Mouse (Mus musculus) MEL (cell line): Measurements from ENCODE around the gene Ankrd34c. TPM values are rescaled to one million over a fixed set of nuclear protein-coding genes. Genes with fewer than 3 reads are reported as not detected.

ENCODE experiments used
- DNase-seq: peaks from one replicate; pipeline ENCODE4 v3.0.0; 2011; ENCODE audit warnings: low read depth, low spot score
- H3K27ac ChIP-seq: 2 replicates; pipeline ENCODE4 v1.5.1; 2012; ENCODE audit warnings: low read depth, mild to moderate bottlenecking, control low read depth, low read length, moderate library complexity; ENCODE audit not compliant: control insufficient read depth
- H3K27me3 ChIP-seq, 2 experiments: fragments of 150-350 bp in 1 of 2; sonication (generic) in 1 of 2; 2 replicates each; pipeline ENCODE4 v1.6.1; 2012; ENCODE audit warnings: low read length in 2 of 2, mild to moderate bottlenecking in 2 of 2, improper control_type of control experiment in 1 of 2, moderate library complexity in 1 of 2; ENCODE audit not compliant: insufficient read depth in 2 of 2, control insufficient read depth in 1 of 2
- H3K36me3 ChIP-seq, 2 experiments: 2 replicates each; pipeline ENCODE4 v1.6.1; 2012 to 2014; ENCODE audit warnings: low read length in 2 of 2, improper control_type of control experiment in 1 of 2, inconsistent platforms in 1 of 2, mild to moderate bottlenecking in 1 of 2; ENCODE audit not compliant: insufficient read depth in 2 of 2, control insufficient read depth in 1 of 2
- H3K4me1 ChIP-seq, 2 experiments: fragments of 150-350 bp in 1 of 2; sonication (generic) in 1 of 2; 2 replicates each; pipeline ENCODE4 v1.6.1; 2012; ENCODE audit warnings: low read length in 2 of 2, improper control_type of control experiment in 1 of 2, mild to moderate bottlenecking in 1 of 2; ENCODE audit not compliant: insufficient read depth in 2 of 2, control insufficient read depth in 1 of 2
- H3K4me3 ChIP-seq, 2 experiments: fragments of 150-350 bp in 1 of 2; sonication (generic) in 1 of 2; 2 replicates each; pipeline ENCODE4 v1.5.1; 2012; ENCODE audit warnings: low read depth in 2 of 2, low read length in 2 of 2, mild to moderate bottlenecking in 2 of 2, moderate library complexity in 2 of 2, control low read depth in 1 of 2, improper control_type of control experiment in 1 of 2; ENCODE audit not compliant: control insufficient read depth in 1 of 2, insufficient read depth in 1 of 2
- H3K79me2 ChIP-seq: 2 replicates; pipeline ENCODE4 v1.6.1; 2012; ENCODE audit warnings: mild to moderate bottlenecking, low read length, moderate library complexity; ENCODE audit not compliant: control insufficient read depth, poor library complexity, insufficient read depth
- H3K9ac ChIP-seq: 2 replicates; pipeline ENCODE4 v1.6.1; 2012; ENCODE audit warnings: low read depth, mild to moderate bottlenecking, control low read depth, low read length, moderate library complexity; ENCODE audit not compliant: control insufficient read depth, poor library complexity, severe bottlenecking
- H3K9me3 ChIP-seq: fragments of 150-350 bp; sonication (generic); replicated peaks from 2 replicates; pipeline ENCODE4 v1.6.1; 2012; ENCODE audit warnings: mild to moderate bottlenecking, low read length, improper control_type of control experiment, moderate library complexity; ENCODE audit not compliant: insufficient read depth
- BHLHE40 ChIP-seq: IDR thresholded peaks from 2 replicates; pipeline ENCODE4 v1.6.1; 2012; ENCODE audit warnings: low read depth, mild to moderate bottlenecking, inconsistent platforms, low read length, improper control_type of control experiment, borderline replicate concordance
- CHD1 ChIP-seq: IDR thresholded peaks from 2 replicates; pipeline ENCODE4 v1.6.1; 2012; ENCODE audit warnings: low read depth, mild to moderate bottlenecking, inconsistent platforms, low read length, improper control_type of control experiment
- CHD2 ChIP-seq: IDR thresholded peaks from 2 replicates; pipeline ENCODE4 v1.6.1; 2011; ENCODE audit warnings: low read length, improper control_type of control experiment
- CTCF ChIP-seq, 3 experiments: IDR thresholded peaks in 2 of 3; conservative IDR thresholded peaks in 1 of 3; 2 replicates each; pipeline ENCODE4 v1.5.1; 2011 to 2012; ENCODE audit warnings: low read length in 3 of 3, low read depth in 2 of 3, mild to moderate bottlenecking in 2 of 3, improper control_type of control experiment in 1 of 3, inconsistent platforms in 1 of 3, mixed read lengths in 1 of 3, moderate library complexity in 1 of 3; ENCODE audit not compliant: control insufficient read depth in 1 of 3, insufficient read depth in 1 of 3, poor library complexity in 1 of 3, severe bottlenecking in 1 of 3
- E2F4 ChIP-seq: IDR thresholded peaks from 2 replicates; pipeline ENCODE4 v1.6.1; 2011; ENCODE audit warnings: low read depth, low read length, improper control_type of control experiment, borderline replicate concordance
- EP300 ChIP-seq, 2 experiments: IDR thresholded peaks; 2 replicates each; pipeline ENCODE4 v1.6.1; 2011; ENCODE audit warnings: improper control_type of control experiment in 2 of 2, low read length in 2 of 2, low read depth in 1 of 2, mild to moderate bottlenecking in 1 of 2
- GABPA ChIP-seq: IDR thresholded peaks from 2 replicates; pipeline ENCODE4 v1.6.1; 2012; ENCODE audit warnings: low read depth, mild to moderate bottlenecking, inconsistent platforms, low read length, improper control_type of control experiment, moderate library complexity
- GATA1 ChIP-seq: IDR thresholded peaks from 2 replicates; pipeline ENCODE4 v1.6.1; 2011; ENCODE audit warnings: low read depth, low read length, improper control_type of control experiment
- JUND ChIP-seq: IDR thresholded peaks from 2 replicates; pipeline ENCODE4 v1.6.1; 2011; ENCODE audit warnings: low read depth, mild to moderate bottlenecking, improper control_type of control experiment, low read length
- KAT2A ChIP-seq: conservative IDR thresholded peaks from 2 replicates; pipeline ENCODE4 v1.6.1; 2012; ENCODE audit warnings: low read depth, low read length, improper control_type of control experiment, inconsistent platforms
- MAFK ChIP-seq: IDR thresholded peaks from 2 replicates; pipeline ENCODE4 v1.6.1; 2011; ENCODE audit warnings: low read depth, mild to moderate bottlenecking, low read length, improper control_type of control experiment, borderline replicate concordance
- MAX ChIP-seq: IDR thresholded peaks from 2 replicates; pipeline ENCODE4 v1.6.1; 2011; ENCODE audit warnings: low read length, improper control_type of control experiment
- MAZ ChIP-seq: IDR thresholded peaks from 2 replicates; pipeline ENCODE4 v1.6.1; 2012; ENCODE audit warnings: low read depth, mild to moderate bottlenecking, inconsistent platforms, low read length, improper control_type of control experiment
- MXI1 ChIP-seq: IDR thresholded peaks from 2 replicates; pipeline ENCODE4 v1.6.1; 2011; ENCODE audit warnings: mild to moderate bottlenecking, low read depth, low read length, improper control_type of control experiment
- MYB ChIP-seq: IDR thresholded peaks from 2 replicates; pipeline ENCODE4 v1.6.1; 2011; ENCODE audit warnings: mild to moderate bottlenecking, low read depth, low read length, improper control_type of control experiment
- NELFE ChIP-seq: IDR thresholded peaks from 2 replicates; pipeline ENCODE4 v1.6.1; 2011; ENCODE audit warnings: low read depth, low read length, improper control_type of control experiment
- POLR2A ChIP-seq, 2 experiments: IDR thresholded peaks; 2 replicates each; pipeline ENCODE4 v1.6.1; 2011 to 2012; ENCODE audit warnings: low read length in 2 of 2, mild to moderate bottlenecking in 2 of 2, control low read depth in 1 of 2, improper control_type of control experiment in 1 of 2, low read depth in 1 of 2, moderate library complexity in 1 of 2; ENCODE audit not compliant: control insufficient read depth in 1 of 2, insufficient read depth in 1 of 2, poor library complexity in 1 of 2
- RAD21 ChIP-seq: IDR thresholded peaks from 2 replicates; pipeline ENCODE4 v1.6.1; 2011; ENCODE audit warnings: mild to moderate bottlenecking, low read depth, low read length, improper control_type of control experiment
- SIN3A ChIP-seq: IDR thresholded peaks from 2 replicates; pipeline ENCODE4 v1.6.1; 2012; ENCODE audit warnings: low read length, improper control_type of control experiment, inconsistent platforms
- SMC3 ChIP-seq: IDR thresholded peaks from 2 replicates; pipeline ENCODE4 v1.6.1; 2011; ENCODE audit warnings: low read depth, low read length, improper control_type of control experiment
- TAL1 ChIP-seq: IDR thresholded peaks from 2 replicates; pipeline ENCODE4 v1.6.1; 2012; ENCODE audit warnings: mild to moderate bottlenecking, inconsistent platforms, low read length, moderate library complexity, mixed read lengths
- TCF12 ChIP-seq: IDR thresholded peaks from 2 replicates; pipeline ENCODE4 v1.6.1; 2014; ENCODE audit warnings: low read depth, mild to moderate bottlenecking, inconsistent platforms, low read length, improper control_type of control experiment, moderate library complexity
- ZC3H11A ChIP-seq: IDR thresholded peaks from 2 replicates; pipeline ENCODE4 v1.6.1; 2012; ENCODE audit warnings: low read depth, mild to moderate bottlenecking, inconsistent platforms, low read length, improper control_type of control experiment
- polyA plus RNA-seq, 2 experiments: library from polyadenylated mRNA; stranded (reverse) in 1 of 2; unstranded in 1 of 2; fragments of >175 nt in 1 of 2; fragments of >200 nt in 1 of 2; gene quantifications; 2 replicates each; pipeline versions ENCODE4 v1.2.1 to v1.2.4; 2012; ENCODE audit warnings: low replicate concordance in 2 of 2, low read depth in 1 of 2; ENCODE audit not compliant: insufficient read length in 2 of 2, insufficient read depth in 1 of 2, missing spikeins in 1 of 2
- total RNA-seq: library from RNA; depleted of rRNA; stranded (reverse); fragments of 300-350 nt; gene quantifications from 2 replicates; pipeline ENCODE4 v1.2.3, GENCODE M21; 2012

The Ankrd34c gene
- total and polyA plus RNA-seq, 3 experiments = not detected

- TF ChIP-seq CTCF (IDR thresholded peaks at IDR 0.05 in 2 of 3, conservative IDR thresholded peaks at IDR 0.05 in 1 of 3; ENCODE audit: control insufficient read depth in 1 of 3, insufficient read depth in 1 of 3, low read depth in 2 of 3, low read length in 3 of 3, poor library complexity in 1 of 3, severe bottlenecking in 1 of 3) = peak; percentile 10 to 64 (median 56); a peak in 4 of 6 replicates
- no peak; the same call in none of the 2 replicates for TF ChIP-seq RAD21
- peak; percentile 12; the same call in 1 of the 2 replicates for TF ChIP-seq TAL1
- no peak for TF ChIP-seq JUND
- 0 out of 4 replicates have a peak, but pooled peaks of 1 of the 2 experiments have one; percentile 7 for TF ChIP-seq EP300 (IDR thresholded peaks at IDR 0.05; ENCODE audit: low read depth in 1 of 2, low read length in 2 of 2)
- peak; percentile 39 for TF ChIP-seq SMC3
- TF ChIP-seq, all 39 proteins: peak for 4
- peak; percentile 65 for DNase-seq
- Histone ChIP-seq H3K4me1 (peaks cover 3 to 8% of the 10 kb centered on the region in 2 experiments; a peak in 3 of 4 replicates), H3K4me3 (no peak overlapping the region), H3K27ac (no peak overlapping the region), H3K9ac (no peak overlapping the region), H3K9me3 (no peaks in the 10 kb centered on the region), H3K36me3 (peaks cover 0 to 10% of the 10 kb centered on the region in 2 experiments; a peak in 2 of 4 replicates), H3K79me2 (peaks cover 10% of the 10 kb centered on the region), H3K27me3 (no peaks in the 10 kb centered on the region)
Observed at GRCm38 (mm10) chr9:89706906-89707305, 31.4 kb downstream of the Ankrd34c start.

GRCm38 (mm10) chr9:89705197-89705533 lies 33.1 kb downstream of the Ankrd34c start:
- Histone ChIP-seq H3K4me1 (peaks cover 3 to 8% of the 10 kb centered on the region in 2 experiments; a peak in 3 of 4 replicates), H3K9ac (peak overlapping the region; percentile 97), H3K9me3 (no peaks in the 10 kb centered on the region), H3K36me3 (peaks cover 0 to 10% of the 10 kb centered on the region in 2 experiments; a peak in 2 of 4 replicates), H3K79me2 (peaks cover 10% of the 10 kb centered on the region), H3K4me3 (peak overlapping the region; percentile 67 to 75), H3K27me3 (no peaks in the 10 kb centered on the region), H3K27ac (peak overlapping the region; percentile 95)
- no peak for TF ChIP-seq MAFK
- no peak for TF ChIP-seq KAT2A
- TF ChIP-seq MAZ = 0 out of 2 replicates have a peak, but pooled peaks have one; percentile 54
- no peak for DNase-seq

GRCm38 (mm10) chr9:89704265-89705196 lies 33.7 kb downstream of the Ankrd34c start, which contains the start of gene Tmed3:
TSS of gene Tmed3 (minus strand) at chr9:89705068.
- no peaks in the 10 kb centered on the region for H3K27me3 ChIP-seq
- H3K9me3 ChIP-seq = no peaks in the 10 kb centered on the region
- peak within 1 kb of the TSS; percentile 67 to 75 for H3K4me3 ChIP-seq
- peak within 1 kb of the TSS; percentile 95 for H3K27ac ChIP-seq
- peaks cover 0 to 10% of the 10 kb centered on the region in 2 experiments; a peak in 2 of 4 replicates for H3K36me3 ChIP-seq
- H3K79me2 ChIP-seq = peaks cover 10% of the 10 kb centered on the region
- DNase-seq = peak; percentile 96
- peak within 1 kb of the TSS; percentile 97 for H3K9ac ChIP-seq
- H3K4me1 ChIP-seq = peaks cover 3 to 8% of the 10 kb centered on the region in 2 experiments; a peak in 3 of 4 replicates
- no peak for TF ChIP-seq MAFK
- TF ChIP-seq CHD2 = no peak
- no peak for TF ChIP-seq ZC3H11A
- no peak for TF ChIP-seq SMC3
- TF ChIP-seq POLR2A (IDR thresholded peaks at IDR 0.05; ENCODE audit: control insufficient read depth in 1 of 2, insufficient read depth in 1 of 2, low read depth in 1 of 2, low read length in 2 of 2, poor library complexity in 1 of 2) = peak; percentile 73 to 89
- peak; percentile 66 for TF ChIP-seq TCF12
- no peak for TF ChIP-seq CHD1
- peak; percentile 79; the same call in 1 of the 2 replicates for TF ChIP-seq E2F4
- no peak for TF ChIP-seq MYB
- TF ChIP-seq NELFE = peak; percentile 95
- TF ChIP-seq GABPA = no peak
- peak in 1 of 3 experiments; percentile 16; a peak in 2 of 6 replicates for TF ChIP-seq CTCF (IDR thresholded peaks at IDR 0.05 in 2 of 3, conservative IDR thresholded peaks at IDR 0.05 in 1 of 3; ENCODE audit: control insufficient read depth in 1 of 3, insufficient read depth in 1 of 3, low read depth in 2 of 3, low read length in 3 of 3, poor library complexity in 1 of 3, severe bottlenecking in 1 of 3)
- peak; percentile 88 for TF ChIP-seq MAX
- TF ChIP-seq SIN3A = peak; percentile 18
- TF ChIP-seq GATA1 = no peak
- TF ChIP-seq MXI1 = peak; percentile 88
- no peak for TF ChIP-seq BHLHE40
